Mouse (Mus musculus): Measurements from ENCODE around the gene Krt83.

GRCm38 (mm10) chr15:101492718-101493117, 1.4 kb upstream of the Krt83 start:
- TF ChIP-seq CTCF (IDR thresholded peaks at IDR 0.05; ENCODE audit: borderline replicate concordance, insufficient read depth, low read depth, low read length) (no peak), POLR2A (IDR thresholded peaks at IDR 0.05; ENCODE audit: borderline replicate concordance, insufficient read depth, low read length) (no peak)

Data from cerebellum, adult 2 months (tissue).